Mouse (Mus musculus) right cerebral cortex, adult 2 months (tissue): ENCODE results near the gene Gm11992.

Experiments
- DNase-seq, 2 experiments: peaks; one replicate each; pipeline ENCODE4 v3.0.0; 2021 to 2022; ENCODE audit warnings: low spot score in 2 of 2

Gm11992 gene

DNA sequence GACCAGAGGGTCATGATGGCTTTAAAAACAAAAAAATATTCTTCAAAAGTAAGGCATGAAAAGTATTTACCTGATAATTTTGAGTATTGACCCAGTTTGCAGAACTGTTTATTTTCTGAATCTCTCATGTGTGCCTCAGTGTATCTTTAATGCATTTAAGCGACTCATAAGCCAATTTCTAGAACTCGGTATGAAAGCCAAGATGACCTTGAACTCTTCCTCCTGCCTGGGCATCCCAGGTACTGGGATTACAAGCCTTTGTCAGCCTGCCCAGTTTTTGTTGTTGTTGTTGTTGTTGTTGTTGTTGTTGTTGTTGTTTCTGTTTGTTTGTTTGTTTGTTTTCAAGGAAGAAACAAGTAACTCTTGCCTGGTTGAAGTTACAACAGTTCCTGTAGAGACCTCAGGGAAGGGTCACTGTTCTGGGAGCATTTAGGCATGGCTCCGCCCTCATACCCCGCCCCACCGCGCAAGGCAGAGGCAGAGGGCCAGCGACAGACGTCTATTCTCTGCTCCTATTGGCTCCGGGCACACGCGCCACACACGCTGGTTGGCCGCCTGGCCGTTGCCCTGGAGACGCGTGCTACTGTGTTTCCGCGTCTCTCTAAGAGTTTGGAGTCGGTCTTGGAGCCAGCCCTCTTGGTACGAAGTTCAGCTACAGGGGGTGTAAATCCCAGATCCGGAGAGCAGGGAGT lies at the start of gene Gm11992:
Gene Gm11992, plus strand, starts transcription at position 584 of the 692 bp plus-strand sequence.
- peak; percentile 76 to 82 for DNase-seq

DNA sequence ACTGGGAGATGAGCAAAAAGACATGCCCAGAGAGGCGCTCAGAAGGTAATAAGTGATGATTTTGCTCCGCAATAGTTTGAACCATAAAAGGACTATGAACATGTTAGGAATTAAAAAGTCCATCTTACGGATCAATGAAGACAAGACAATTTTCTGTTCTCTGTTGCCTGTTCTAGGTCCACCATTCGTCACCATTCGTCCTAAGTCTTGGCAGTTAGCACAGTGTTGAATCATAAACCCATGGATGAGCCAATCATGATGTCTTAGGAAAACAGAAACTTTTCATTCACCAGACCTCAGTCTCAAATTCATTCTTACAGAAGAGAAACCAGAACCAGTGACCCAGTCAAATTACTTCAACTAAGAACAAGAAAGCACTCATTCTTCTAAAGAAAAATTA lies 39.6 kb upstream of the Gm11992 start:
- no peak for DNase-seq

DNA sequence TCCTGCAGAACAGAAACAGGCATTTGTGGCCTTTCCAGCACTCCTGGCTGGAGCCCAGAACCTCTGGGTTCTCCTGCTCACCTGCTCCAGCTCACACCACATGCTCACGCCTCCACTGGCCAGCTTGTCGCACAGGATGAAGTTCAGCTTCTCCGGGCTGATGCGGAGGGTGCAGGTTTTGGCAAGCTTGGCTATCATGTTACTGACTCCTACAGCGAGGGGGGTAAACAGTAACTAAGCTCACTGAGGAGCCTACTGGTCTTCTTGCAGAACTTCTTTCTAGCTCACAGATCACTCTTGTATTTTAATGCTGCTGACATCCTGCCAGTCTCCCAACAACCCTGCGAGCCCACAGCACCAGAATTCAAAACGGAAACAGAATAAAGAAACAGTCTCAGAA lies 38.0 kb upstream of the Gm11992 start:
- no peak for DNase-seq

DNA sequence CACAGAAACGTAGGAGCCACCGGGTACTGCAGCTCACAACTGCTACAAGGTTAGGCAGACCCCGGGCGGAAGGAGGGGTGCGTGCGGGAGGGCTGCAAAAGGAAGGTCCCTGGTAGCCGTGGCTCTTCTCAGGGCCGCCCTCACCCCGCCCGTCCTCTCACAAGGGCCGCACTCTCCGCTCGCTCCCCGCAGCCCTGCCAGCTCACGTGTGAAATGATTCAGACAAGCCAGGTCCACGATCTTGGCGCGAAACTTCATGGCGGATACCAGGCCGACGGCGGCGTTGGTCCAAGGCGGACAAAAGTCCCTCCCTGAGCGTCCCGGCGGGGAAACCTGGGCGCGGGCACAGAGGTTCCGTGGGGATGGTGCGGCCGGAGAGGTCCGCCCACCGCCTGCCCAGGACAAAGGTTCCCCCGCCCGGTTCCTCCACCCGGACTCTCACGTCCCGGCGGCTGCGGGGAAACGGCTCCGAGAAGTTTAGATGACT lies 37.5 kb upstream of the Gm11992 start, which contains the start of gene Hus1:
Gene Hus1, minus strand, starts transcription at position 339 of the 487 bp plus-strand sequence.
- DNase-seq = peak; percentile 77 to 82

DNA sequence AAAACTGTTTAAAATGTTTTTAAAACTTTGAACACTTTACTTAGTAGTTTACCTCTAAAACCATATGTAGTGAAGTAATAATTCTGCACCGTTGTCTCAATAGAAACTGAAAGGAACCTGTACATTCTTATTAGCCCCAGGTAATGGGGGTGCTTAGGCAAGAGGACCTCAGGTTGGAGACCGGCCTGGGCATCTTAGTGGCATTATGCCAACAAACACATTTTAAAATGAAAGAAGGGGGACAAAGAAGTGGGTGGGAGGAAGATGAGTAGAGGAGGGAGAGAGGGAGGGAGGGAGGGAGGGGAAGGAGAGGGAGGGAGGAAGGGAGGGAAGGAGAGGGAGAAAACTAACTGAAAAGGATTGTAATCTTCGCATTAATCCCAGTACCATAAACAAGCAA lies 37.0 kb upstream of the Gm11992 start:
- DNase-seq = no peak

DNA sequence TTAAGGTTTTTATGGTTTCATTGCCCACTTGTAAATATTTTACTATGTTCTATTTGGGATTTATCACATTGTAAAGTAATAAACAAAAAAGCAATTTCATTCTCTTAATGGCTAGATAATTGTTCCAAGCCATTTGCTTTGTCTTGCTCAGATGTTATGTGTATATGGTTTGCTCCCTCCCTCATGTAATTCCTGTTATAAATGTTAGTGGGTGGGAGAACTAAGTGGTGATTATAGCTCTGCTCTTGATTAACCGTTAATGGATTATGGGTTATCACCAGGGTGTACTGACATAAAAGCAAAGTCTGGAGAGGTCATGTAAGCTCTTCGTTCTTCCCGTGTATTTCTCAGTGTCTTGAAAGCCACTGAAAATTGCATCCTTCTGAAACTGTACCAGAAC lies 33.7 kb upstream of the Gm11992 start:
- no peak for DNase-seq

DNA sequence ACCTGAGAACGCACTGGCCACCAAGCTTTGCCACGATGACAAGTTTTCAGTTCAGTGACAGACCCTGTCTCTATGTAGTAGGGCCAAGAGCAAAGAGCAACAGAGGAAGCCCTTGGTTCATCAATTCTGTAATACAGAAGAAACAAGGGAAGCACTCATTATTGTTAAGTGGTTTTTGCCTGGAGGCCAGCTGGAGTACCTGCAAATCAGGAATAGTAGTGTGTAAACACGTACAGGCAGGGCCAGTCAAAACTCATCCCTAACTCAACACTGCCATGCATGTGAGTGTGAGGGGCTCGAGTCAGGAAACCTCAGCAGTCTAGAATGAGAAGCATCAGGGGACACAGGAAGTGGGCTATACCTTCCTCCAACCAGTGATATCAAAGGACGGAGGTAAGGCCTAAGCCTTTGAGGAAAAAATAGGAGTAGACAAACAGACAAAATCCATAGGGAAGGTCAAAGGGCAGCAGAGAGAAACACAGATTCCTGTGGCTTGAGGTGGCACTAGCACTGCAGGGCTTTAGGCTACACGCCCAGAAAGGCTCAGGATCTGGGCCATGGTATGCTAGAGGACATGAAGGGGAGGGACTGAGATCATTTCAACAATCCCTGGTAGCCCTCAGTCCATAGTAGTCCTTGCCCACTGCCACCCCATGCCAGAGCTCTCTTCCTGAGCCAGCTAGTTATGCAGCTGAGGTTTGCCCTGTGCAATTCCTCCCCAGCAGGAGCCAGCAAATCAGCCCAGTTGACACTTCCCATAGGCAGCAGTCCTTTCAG lies 29.7 kb upstream of the Gm11992 start:
- DNase-seq = no peak

DNA sequence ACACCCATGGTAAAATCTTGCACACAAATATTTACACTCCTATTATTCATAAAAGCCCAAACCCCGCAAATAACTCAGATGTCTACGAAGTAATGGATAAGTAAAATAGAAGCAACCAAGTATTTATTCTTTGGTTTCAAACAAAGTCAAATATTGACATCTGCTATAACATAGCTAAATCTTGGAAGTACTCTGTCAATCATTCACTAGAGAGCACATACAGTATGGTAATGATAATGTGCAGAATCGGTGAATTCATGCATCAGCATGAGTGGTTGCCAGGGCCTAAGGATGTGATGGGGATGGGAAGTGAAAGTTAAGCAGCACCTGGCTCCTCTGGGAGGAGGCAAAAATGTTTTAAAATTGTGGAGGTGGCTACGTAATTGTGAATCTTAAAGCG lies 28.2 kb upstream of the Gm11992 start:
- no peak for DNase-seq

DNA sequence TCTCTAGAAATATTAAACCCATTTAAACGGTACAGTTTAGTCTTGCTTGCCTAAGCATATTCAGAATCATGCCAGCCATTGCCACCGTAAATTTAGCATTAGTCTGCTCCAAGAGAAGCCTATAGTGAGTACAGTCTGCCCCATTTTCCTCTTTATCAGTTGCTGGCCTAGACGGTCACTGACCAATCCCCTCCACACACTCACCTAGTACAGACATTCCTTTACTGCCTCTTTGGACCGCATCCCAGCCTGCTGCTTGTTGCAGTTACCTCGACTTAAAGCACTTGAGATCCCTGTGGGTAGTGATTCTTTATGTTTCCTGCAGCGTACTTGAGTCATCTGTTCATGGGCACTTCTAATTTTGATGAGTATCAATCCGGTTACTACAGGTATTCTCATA lies 23.6 kb upstream of the Gm11992 start:
- DNase-seq = no peak

DNA sequence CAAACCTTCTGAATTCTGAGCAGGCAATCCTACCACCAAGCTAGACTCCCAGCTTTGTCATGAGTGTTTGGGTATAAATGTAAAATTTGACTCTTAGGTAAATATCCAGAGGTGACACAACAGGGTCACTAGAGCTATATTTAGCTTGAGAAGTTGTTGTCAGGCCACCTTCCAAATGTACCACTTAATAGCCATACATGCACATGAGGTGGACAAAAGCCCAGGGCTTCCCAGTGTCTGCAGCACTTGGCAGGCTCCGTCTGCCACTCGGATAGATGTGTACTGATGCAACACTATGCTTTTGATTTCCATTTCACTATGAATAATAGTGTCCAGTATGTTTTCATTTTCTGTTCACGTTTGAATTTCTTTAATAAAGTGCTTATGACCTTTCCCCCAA lies 23.2 kb upstream of the Gm11992 start:
- DNase-seq = no peak

DNA sequence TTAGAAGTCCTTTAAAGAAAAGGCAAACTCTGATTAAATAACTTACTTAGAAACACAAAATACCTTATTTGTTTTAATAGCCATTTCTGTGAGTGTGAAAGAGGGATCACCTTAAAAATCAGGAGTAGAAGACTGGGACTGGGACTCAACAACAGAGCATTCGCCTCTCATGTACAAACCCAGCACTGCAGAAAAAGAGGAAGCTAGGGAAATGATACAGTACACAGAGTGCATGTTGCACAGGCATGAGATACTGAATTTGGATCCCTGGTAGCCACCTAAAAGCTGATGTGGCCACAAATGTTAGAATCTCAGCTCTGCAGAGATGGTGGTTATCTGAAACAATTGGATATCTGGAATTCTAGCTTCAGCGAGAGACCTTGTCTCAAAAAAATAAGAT lies 16.9 kb upstream of the Gm11992 start:
- DNase-seq = no peak

DNA sequence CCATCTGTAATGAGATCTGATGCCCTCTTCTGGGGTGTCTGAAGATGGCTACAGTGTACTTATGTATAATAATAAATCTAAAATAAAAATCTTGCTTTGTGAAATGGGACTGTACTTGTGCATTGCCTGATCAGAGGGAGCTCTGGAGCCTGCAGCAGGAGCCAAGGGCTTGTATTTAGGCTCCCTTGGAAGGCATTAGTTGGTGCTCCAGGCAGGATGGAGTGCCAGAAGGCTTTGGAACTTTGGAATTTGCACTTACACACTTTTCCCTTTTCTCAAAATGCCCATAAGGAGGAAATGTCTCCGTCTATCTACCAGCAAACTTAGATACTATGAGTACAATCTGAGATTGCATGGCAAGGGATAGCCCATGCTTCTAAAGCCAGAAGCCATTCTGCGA lies 1.8 kb upstream of the Gm11992 start:
- no peak for DNase-seq

DNA sequence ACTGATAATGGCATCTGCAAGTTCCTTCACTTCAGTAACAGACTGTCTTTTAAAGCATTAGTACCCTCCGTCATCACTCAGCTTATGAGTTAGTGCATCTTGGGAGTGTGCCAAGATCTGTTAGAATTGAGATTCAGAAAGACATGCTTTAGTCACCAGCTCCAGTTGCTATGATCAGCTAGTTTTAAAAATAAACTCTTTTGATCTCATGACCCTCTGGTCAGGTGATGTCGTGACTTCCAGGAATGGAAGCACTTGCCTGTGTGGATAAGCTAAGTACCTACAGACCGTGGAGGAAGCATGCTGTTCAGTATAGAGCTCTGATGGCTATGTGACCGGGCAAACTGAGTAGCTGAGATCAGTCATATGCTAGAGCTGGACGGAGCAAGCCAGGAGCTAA lies 1.4 kb upstream of the Gm11992 start:
- DNase-seq = peak in 1 of 2 experiments; percentile 8

DNA sequence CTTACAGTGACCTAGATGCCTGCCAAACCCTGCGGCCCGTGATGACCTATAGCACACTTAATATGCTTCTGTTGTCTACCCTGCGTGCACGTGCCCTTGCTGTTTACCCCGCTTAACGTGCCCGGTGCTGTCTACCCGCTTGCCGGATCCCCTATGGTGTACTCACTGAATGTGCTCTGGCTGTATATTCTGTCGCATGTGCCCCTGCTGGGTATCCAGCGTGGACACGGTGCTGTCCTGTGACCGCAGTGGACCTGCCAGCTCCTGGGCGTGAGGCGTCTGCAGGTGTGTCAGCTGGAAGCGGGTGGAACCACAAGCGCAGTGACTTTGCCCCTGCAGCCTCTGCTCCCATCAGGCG lies 288 bp downstream of the Gm11992 start, which contains the start of gene Sun3:
Gene Sun3, minus strand, starts transcription at position 289 of the 358 bp plus-strand sequence.
- no peak for DNase-seq

DNA sequence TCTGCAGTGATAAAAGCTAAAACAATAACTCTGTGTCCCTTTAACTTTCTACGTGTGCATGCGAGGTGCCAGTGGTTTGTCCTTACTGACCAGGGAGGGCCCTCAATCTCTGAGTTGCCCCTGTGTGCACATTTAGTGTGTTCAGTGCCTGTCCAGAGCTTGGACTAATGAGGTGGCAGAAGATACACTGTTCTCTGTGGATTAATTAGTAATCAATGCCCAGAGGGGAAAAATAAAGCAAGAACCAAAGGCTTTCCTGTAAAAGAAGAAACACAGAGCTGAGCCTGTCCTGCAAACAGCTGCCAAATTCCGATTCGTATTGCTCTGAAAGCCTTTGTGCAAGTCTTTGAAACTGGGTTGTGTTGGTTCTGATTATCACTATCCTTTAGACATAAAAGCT lies 1.8 kb downstream of the Gm11992 start:
- DNase-seq = no peak

DNA sequence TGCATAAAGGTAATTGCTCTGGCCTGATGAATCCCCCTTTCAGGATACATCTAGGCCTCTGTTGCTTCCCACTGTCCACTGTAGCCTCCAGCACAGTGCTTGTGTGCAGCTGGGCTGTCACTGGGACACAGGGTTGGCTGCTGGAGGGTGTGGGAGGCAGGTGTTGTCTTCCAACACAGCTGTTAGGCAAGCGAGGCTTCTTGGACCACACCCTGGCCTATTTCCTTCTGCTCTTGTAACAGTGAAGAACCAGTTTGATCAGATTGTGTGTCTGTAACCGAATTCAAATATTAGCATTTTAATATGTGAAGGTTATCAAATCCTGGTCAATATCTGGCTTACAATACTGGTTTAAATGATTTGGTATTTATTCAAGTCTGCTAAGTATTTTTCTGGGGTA lies 3.5 kb downstream of the Gm11992 start:
- no peak for DNase-seq

DNA sequence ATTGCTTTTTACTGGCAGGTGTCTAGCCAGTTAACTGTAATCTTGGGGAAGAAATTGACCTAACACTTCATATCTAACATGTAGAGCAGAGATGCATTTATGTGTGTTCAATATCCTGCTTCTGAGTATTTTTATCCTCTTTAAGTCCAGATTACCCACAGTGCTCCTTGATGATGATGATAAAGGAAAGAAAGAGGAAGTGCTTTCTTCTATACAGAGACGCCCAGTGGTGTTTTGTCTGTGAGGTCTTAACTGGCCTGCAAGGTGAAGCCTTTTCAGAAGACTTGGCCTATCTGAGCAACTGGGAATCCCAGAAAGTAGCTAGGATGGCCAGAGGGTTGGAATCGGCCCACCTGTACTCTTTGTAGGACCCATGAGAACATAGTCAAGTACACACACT lies 8.5 kb downstream of the Gm11992 start:
- DNase-seq = no peak

DNA sequence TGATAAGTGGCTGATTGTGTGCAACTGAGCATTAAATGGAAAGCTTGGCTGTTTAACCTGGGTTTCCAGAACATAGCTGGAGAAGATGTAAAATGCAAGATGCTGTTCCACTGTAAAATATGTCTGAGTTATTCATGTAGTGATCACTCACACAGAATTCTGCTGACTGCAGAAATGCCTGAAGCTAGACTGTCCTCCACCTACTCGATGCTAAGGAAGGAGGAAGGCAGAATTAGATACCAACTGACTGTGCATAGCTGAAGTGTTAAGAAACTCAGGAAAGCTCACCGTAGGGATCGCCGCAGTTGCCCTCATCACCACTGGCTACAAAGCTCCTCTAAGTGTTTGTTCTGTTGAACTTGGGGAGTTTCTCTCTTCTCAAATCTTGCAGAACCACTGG lies 9.3 kb downstream of the Gm11992 start:
- no peak for DNase-seq

DNA sequence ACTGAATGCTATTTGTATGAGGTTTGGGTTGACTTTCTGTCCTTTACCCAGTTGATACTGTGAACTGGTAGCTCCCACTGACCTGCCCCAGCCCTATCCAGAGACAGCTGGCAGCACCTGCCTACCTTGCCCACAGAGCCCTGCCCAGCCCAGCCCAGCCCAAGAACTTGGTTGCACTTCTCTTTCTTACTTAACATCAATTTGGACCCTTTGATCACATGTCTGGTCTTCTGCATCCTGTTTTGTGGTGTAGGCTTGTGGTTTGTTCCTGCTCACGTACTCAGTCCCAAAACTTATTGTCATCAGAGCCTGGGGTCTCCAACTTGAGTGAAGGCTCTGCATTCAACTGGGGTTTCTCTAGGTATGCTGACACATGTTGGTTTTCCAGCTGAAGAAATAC lies 11.6 kb downstream of the Gm11992 start:
- DNase-seq = no peak

DNA sequence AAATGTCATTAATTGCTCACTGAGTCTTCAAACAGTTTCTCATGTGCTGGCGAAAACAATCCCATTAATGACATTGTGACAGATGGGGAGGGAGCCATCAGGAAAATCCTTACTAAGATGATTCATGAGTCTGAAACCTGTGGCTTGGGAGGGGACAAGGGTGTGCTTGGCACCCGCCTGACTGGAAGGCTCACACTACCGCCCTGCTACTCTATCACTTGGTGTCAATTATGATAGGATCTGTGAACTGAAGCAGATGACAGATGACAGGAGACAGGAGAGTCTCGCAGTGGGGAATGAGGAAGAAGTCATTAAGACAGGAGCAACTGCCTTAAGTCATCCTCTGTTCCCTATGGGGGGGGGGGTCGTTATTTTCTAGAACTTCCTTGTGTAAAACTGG lies 12.1 kb downstream of the Gm11992 start:
- no peak for DNase-seq

DNA sequence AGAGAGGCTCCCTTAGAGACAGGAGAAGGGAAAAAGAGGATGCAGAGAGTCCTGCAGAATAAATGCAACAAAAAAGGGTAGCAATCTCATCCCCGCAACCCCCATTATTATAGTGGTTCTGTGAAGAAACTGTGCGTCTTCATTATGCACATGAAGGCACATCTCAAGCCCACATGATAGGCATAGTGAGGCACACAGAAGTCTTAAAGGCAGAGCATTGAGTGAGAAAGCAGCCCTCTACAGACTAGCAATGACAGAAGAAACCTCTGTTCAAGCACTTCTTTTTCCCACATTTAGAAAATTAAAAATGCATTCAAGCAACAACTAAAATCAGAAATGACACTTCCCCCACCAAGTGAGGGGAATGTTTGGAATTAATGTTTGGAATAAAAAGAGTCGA lies 28.1 kb downstream of the Gm11992 start:
- no peak for DNase-seq

DNA sequence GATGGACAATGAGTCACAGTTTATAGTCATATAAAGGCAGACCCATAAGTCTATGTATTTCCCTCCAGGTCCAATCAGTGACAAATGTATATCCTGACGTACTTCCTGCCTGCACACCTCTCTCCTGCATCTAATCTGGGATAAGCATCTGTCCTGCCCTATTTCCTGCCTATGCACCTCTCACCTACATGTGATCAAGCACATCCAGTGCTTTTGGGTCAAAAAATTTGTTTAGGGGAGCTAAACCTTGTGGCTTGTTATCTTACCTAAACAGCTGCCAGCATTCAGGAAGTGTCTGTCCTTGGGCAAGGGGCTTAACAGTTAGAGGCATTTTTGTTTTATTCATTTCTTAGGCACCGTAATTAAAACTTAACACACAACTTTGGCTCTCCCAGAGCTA lies 64.8 kb downstream of the Gm11992 start:
- no peak for DNase-seq
